Mouse (Mus musculus) thymus, adult 2 months (tissue): ENCODE measurements at regions not wholly inside any gene's neighbourhood (a gene's known extent, or its start where the extent isn't known, plus 50 kb on each side); places are given as distances from the start of the nearest gene placed in this dataset.

Experiments used
- DNase-seq: peaks from one replicate; pipeline ENCODE4 v3.0.0; 2021
- H3K27ac ChIP-seq: fragments of 200-500 bp; 2 replicates; pipeline ENCODE4 v1.5.1; 2012; ENCODE audit warnings: low read length, control low read depth; ENCODE audit not compliant: control insufficient read depth, insufficient read depth
- H3K27me3 ChIP-seq: fragments of 200-500 bp; 2 replicates; pipeline ENCODE4 v1.6.1; 2012; ENCODE audit warnings: mild to moderate bottlenecking, low read length, moderate library complexity, mixed read lengths; ENCODE audit not compliant: control insufficient read depth, insufficient read depth
- H3K36me3 ChIP-seq: fragments of 200-500 bp; 2 replicates; pipeline ENCODE4 v1.6.1; 2012; ENCODE audit warnings: mild to moderate bottlenecking, low read length, moderate library complexity; ENCODE audit not compliant: control insufficient read depth, insufficient read depth
- H3K4me1 ChIP-seq: fragments of 200-500 bp; replicated peaks from 2 replicates; pipeline ENCODE4 v1.6.1; 2012; ENCODE audit warnings: low read length; ENCODE audit not compliant: control insufficient read depth, insufficient read depth
- H3K4me3 ChIP-seq: fragments of 200-500 bp; 2 replicates; pipeline ENCODE4 v1.5.1; 2012; ENCODE audit warnings: mild to moderate bottlenecking, low read length, control low read depth, moderate library complexity; ENCODE audit not compliant: control insufficient read depth, insufficient read depth
- CTCF ChIP-seq: fragments of 200-500 bp; IDR thresholded peaks from 2 replicates; pipeline ENCODE4 v1.5.1; 2012; ENCODE audit warnings: mild to moderate bottlenecking, control low read depth, low read length, moderate library complexity, borderline replicate concordance; ENCODE audit not compliant: control insufficient read depth, poor library complexity, insufficient read depth; ENCODE audit errors: extremely low read depth
- POLR2A ChIP-seq: fragments of 200-500 bp; IDR thresholded peaks from 2 replicates; pipeline ENCODE4 v1.6.1; 2012; ENCODE audit warnings: mild to moderate bottlenecking, low read length, control low read depth, moderate library complexity; ENCODE audit not compliant: control insufficient read depth, poor library complexity, insufficient read depth; ENCODE audit errors: extremely low read depth
- WGBS: fragments of 180-500 bp; shearing (Covaris S2); methylation state at CpG from one replicate; pipeline ENCODE4 v1.1.7; 2018; 5-methylcytosine and 5-hydroxymethylcytosine counted together

DNA sequence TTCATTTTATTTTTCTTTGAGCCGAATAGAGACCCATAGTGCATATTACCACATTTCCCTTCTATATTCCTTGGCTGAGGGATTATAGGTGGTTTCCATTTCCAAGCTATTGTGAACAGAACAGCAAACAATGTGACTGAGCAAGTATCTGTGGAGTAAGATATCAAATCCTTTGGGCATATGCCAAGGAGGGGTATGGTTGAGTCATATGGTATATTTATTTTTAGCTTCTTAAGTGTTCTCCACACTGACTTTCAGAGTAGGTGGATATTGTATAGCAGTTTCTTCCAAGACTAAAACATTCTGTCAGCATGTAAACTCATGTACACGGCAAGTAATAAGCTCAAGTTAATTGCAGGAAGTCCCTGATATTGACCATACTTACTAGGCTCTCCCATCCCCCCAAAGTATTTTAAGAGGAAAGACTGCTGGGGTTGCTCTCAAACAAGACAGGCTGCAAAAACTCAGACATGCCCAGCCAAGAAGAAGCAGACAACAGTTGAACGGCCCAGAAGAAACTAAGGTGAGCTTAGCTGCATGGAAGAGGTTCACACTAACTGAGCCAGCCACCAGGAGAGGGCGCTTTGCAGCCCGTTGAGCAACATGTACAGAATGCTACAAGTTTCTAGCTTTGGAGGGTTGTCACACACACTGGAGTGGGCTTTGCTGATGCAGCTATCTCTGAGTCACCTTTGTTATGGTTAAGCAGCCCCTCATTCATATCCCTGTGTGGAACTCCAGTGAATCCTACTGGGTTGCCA is 63.4 kb upstream of the Galnt5 start:
- Histone ChIP-seq H3K36me3 (no peaks in the 10 kb centered on the region), H3K27me3 (no peaks in the 10 kb centered on the region), H3K4me3 (no peak overlapping the region), H3K4me1 (no peaks in the 10 kb centered on the region), H3K27ac (no peak overlapping the region)
- TF ChIP-seq CTCF (no peak), POLR2A (no peak)
- peak; percentile 5 for DNase-seq
- 70% methylated on average over 5 of the region's 5 CpGs for WGBS
